Mouse (Mus musculus): Measurements from ENCODE around the gene Mlana. TPM values are rescaled to one million over a fixed set of nuclear protein-coding genes. Genes with fewer than 3 reads are reported as not detected.

The Mlana gene
- polyA plus RNA-seq, 1 experiment from 2014 or later: not detected

DNA sequence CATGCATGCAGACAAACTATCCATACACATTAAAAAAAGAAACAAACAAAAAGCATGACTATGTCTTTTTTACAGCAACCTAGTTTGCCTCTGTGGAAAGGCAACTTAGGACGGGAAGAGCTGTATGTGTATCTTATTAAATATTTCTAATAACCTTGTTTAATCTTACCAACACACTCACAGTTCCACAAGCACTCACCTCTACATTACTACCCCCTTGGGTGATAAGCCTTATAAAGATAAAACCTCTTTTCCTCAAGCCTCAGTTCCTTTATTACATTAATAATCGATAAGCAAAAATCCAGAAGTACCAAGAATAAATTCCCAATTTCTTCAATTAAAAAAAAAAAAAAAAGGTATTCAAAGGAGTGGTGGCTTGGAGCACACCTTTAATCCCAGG is 40.1 kb upstream of the Mlana start:
- Histone ChIP-seq H3K9ac (ENCODE audit: low read length) (no peak overlapping the region), H3K4me3 (ENCODE audit: low read depth, low read length) (no peak overlapping the region), H3K36me3 (ENCODE audit: control insufficient read depth, insufficient read depth, low read length) (no peaks in the 10 kb centered on the region), H3K4me2 (ENCODE audit: low read depth, severe bottlenecking) (no peak overlapping the region), H3K9me3 (ENCODE audit: control insufficient read depth, low read length) (no peaks in the 10 kb centered on the region), H3K27me3 (ENCODE audit: control insufficient read depth, insufficient read depth, low read length) (no peaks in the 10 kb centered on the region), H3K27ac (replicated peaks; ENCODE audit: low read depth, low read length) (no peak overlapping the region), H3K4me1 (ENCODE audit: control insufficient read depth, insufficient read depth, low read length) (0 out of 2 replicates have a peak, but pooled peaks cover 2% of the 10 kb centered on the region)
- 93% methylated on average over 2 of the region's 2 CpGs for WGBS
- ATAC-seq (ENCODE audit: insufficient number of reproducible peaks, low FRiP score, low TSS enrichment, low read depth) (no peak), DNase-seq (ENCODE audit: low spot score) (no peak)

DNA sequence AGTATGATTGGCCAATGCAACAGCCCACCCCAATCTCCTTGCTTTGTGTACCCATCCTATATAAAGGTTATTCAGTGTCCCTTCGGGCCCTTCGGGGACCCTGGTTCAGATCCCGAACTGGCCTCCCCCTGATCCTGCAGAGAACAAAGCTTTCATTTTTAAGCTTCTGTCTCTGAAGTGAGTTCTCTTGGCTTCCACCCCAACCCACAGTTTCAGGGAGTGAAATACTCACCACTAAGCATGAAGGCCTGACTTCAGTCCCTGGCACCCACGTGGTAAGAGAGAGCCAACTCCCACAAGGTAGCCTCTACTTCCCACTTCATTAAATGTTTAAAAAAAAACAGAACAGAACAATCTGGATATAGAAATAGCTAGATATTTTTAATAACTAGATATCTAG is 38.8 kb upstream of the Mlana start:
- ATAC-seq (ENCODE audit: insufficient number of reproducible peaks, low FRiP score, low TSS enrichment, low read depth): no peak
- Histone ChIP-seq H3K9me3 (ENCODE audit: control insufficient read depth, low read length) (no peaks in the 10 kb centered on the region), H3K4me1 (ENCODE audit: control insufficient read depth, insufficient read depth, low read length) (0 out of 2 replicates have a peak, but pooled peaks cover 2% of the 10 kb centered on the region), H3K4me3 (ENCODE audit: low read depth, low read length) (no peak overlapping the region), H3K36me3 (ENCODE audit: control insufficient read depth, insufficient read depth, low read length) (no peaks in the 10 kb centered on the region), H3K4me2 (ENCODE audit: low read depth, severe bottlenecking) (no peak overlapping the region), H3K27ac (replicated peaks; ENCODE audit: low read depth, low read length) (no peak overlapping the region), H3K27me3 (ENCODE audit: control insufficient read depth, insufficient read depth, low read length) (no peaks in the 10 kb centered on the region), H3K9ac (ENCODE audit: low read length) (no peak overlapping the region)
- WGBS: 92% methylated on average over 4 of the region's 4 CpGs
- no peak for DNase-seq (ENCODE audit: low spot score)

DNA sequence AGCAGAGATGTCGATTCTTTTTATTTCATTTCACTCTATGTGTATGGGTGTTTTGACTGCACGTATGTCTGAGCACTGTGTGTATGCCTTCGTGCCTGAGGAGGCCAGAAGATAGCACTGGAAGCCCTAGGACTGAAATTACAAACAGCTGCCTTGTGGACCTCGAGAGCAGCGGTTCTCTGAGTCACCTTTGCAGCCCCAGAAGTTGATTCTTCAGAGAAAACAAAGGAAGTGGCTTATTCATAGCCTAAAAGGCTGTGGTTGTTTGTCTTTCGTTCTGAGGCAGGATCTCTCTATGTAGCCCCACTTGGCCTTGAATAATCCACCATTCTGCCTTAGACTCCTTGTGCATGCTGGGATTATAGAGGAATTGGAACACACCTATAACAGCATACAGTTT is 37.9 kb upstream of the Mlana start:
- DNase-seq (ENCODE audit: low spot score): no peak
- Histone ChIP-seq H3K9ac (ENCODE audit: low read length) (no peak overlapping the region), H3K36me3 (ENCODE audit: control insufficient read depth, insufficient read depth, low read length) (no peaks in the 10 kb centered on the region), H3K27me3 (ENCODE audit: control insufficient read depth, insufficient read depth, low read length) (no peaks in the 10 kb centered on the region), H3K4me3 (ENCODE audit: low read depth, low read length) (no peak overlapping the region), H3K4me2 (ENCODE audit: low read depth, severe bottlenecking) (no peak overlapping the region), H3K9me3 (ENCODE audit: control insufficient read depth, low read length) (no peaks in the 10 kb centered on the region), H3K27ac (replicated peaks; ENCODE audit: low read depth, low read length) (no peak overlapping the region), H3K4me1 (ENCODE audit: control insufficient read depth, insufficient read depth, low read length) (0 out of 2 replicates have a peak, but pooled peaks cover 2% of the 10 kb centered on the region)
- 60% methylated on average over 6 of the region's 6 CpGs for WGBS
- ATAC-seq (ENCODE audit: insufficient number of reproducible peaks, low FRiP score, low TSS enrichment, low read depth): no peak

DNA sequence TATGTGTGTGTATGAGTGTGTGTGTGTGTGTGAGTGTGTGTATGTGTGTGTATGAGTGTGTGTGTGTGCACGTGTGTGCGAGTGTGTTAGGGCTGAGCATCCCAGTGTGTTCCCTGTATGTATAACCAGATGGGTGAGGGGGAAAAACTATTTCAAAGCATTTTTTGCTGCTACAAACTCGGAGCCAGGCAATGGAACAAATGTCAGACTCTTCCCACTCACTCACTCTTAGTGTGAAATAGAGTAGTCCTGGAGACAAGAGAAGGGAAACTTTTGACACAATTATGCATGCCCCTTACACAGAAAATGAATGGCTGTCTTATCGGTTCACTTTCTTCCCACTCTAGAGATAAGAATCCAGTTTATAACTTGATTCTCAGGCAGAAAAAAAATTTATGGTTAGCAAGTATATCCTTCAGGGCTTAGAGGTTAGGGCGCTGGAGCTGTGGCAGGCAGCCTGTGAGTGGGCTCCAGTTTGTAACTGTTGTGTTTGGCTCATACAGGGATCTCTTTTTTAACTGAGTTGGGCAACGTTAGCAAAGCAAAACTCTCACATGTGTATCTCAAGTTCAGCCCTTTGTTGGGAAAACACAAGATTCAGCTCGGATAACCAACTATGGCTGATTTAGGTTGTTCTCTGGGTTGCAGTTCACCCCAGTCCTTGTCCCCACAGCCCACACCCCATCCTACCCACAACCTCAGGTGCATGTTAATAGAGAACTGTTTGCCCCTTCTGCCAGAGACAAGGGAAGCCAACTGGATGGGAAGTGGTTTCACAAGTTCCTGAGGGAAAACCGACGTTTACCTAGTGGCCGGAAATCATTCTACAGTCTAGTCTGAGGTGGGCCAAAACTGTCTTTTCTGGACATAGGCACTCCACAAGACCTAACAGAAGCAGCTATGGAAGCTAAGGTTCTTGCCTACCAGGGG is 36.5 kb upstream of the Mlana start:
- Histone ChIP-seq H3K9ac (ENCODE audit: low read length) (no peak overlapping the region), H3K27ac (replicated peaks; ENCODE audit: low read depth, low read length) (no peak overlapping the region), H3K4me3 (ENCODE audit: low read depth, low read length) (no peak overlapping the region), H3K4me1 (ENCODE audit: control insufficient read depth, insufficient read depth, low read length) (0 out of 2 replicates have a peak, but pooled peaks cover 2% of the 10 kb centered on the region), H3K4me2 (ENCODE audit: low read depth, severe bottlenecking) (no peak overlapping the region), H3K27me3 (ENCODE audit: control insufficient read depth, insufficient read depth, low read length) (no peaks in the 10 kb centered on the region), H3K36me3 (ENCODE audit: control insufficient read depth, insufficient read depth, low read length) (no peaks in the 10 kb centered on the region), H3K9me3 (ENCODE audit: control insufficient read depth, low read length) (no peaks in the 10 kb centered on the region)
- no peak for ATAC-seq (ENCODE audit: insufficient number of reproducible peaks, low FRiP score, low TSS enrichment, low read depth)
- 84% methylated on average over 10 of the region's 10 CpGs for WGBS
- DNase-seq (ENCODE audit: low spot score): no peak

DNA sequence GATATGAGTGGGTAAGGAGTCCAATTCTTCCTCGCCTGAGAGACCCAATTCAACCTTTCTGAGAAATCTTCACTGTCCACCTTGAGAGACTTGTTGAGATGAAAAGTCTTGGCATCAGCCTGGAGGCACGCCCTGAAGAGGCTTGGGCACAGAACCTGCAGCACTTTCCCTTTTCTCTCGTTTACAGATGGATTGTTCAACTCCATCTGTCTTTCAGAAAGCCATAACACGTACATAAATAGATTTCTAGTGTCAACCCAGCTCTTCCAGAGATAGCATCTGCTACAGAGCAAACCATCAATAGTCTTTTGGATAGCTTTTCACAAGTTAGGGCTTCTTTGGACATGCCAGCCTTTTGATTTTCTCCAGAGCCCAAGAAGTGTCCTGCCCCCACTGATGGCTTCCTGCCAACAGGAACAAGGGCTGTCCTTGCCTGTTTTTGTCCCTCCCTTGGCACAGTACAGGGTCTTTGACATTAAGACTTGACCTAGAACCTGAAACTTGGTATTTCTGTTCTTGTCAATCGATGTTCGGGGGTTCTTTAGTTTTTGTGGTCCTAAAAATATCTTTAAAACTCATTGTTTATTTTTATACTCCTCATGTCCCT is 35.5 kb upstream of the Mlana start:
- Histone ChIP-seq H3K27ac (replicated peaks; ENCODE audit: low read depth, low read length) (no peak overlapping the region), H3K36me3 (ENCODE audit: control insufficient read depth, insufficient read depth, low read length) (no peaks in the 10 kb centered on the region), H3K27me3 (ENCODE audit: control insufficient read depth, insufficient read depth, low read length) (no peaks in the 10 kb centered on the region), H3K4me3 (ENCODE audit: low read depth, low read length) (no peak overlapping the region), H3K4me2 (ENCODE audit: low read depth, severe bottlenecking) (no peak overlapping the region), H3K9ac (ENCODE audit: low read length) (no peak overlapping the region), H3K4me1 (ENCODE audit: control insufficient read depth, insufficient read depth, low read length) (peaks cover 4% of the 10 kb centered on the region; the same call in 1 of the 2 replicates), H3K9me3 (ENCODE audit: control insufficient read depth, low read length) (no peaks in the 10 kb centered on the region)
- ATAC-seq (ENCODE audit: insufficient number of reproducible peaks, low FRiP score, low TSS enrichment, low read depth): no peak
- DNase-seq (ENCODE audit: low spot score): no peak
- WGBS: 87% methylated on average over 6 of the region's 6 CpGs

DNA sequence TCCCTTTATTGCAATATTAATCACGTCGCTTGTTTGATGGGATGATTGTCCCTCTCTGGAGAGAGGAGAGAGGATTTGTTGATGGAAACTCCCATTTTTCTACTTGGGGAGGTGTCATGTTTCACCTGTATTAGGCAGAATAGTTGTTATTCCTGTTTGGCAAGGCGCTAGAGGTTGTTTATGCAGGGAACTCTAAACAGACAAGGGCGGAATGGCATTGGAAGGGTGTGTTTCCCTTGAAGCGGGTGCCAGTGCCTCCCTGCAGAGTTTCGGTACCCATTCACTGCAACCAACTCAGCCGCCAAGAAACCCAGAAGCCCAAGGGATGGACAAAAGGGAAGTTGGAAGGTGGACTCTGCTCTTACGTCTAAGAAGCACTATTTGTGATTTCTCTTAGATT is 33.8 kb upstream of the Mlana start:
- ATAC-seq (ENCODE audit: insufficient number of reproducible peaks, low FRiP score, low TSS enrichment, low read depth): no peak
- Histone ChIP-seq H3K4me1 (ENCODE audit: control insufficient read depth, insufficient read depth, low read length) (peaks cover 5% of the 10 kb centered on the region; the same call in 1 of the 2 replicates), H3K9ac (ENCODE audit: low read length) (no peak overlapping the region), H3K4me3 (ENCODE audit: low read depth, low read length) (no peak overlapping the region), H3K27me3 (ENCODE audit: control insufficient read depth, insufficient read depth, low read length) (no peaks in the 10 kb centered on the region), H3K4me2 (ENCODE audit: low read depth, severe bottlenecking) (no peak overlapping the region), H3K9me3 (ENCODE audit: control insufficient read depth, low read length) (no peaks in the 10 kb centered on the region), H3K27ac (replicated peaks; ENCODE audit: low read depth, low read length) (no peak overlapping the region), H3K36me3 (ENCODE audit: control insufficient read depth, insufficient read depth, low read length) (no peaks in the 10 kb centered on the region)
- WGBS: 63% methylated on average over 8 of the region's 8 CpGs
- no peak for DNase-seq (ENCODE audit: low spot score)

DNA sequence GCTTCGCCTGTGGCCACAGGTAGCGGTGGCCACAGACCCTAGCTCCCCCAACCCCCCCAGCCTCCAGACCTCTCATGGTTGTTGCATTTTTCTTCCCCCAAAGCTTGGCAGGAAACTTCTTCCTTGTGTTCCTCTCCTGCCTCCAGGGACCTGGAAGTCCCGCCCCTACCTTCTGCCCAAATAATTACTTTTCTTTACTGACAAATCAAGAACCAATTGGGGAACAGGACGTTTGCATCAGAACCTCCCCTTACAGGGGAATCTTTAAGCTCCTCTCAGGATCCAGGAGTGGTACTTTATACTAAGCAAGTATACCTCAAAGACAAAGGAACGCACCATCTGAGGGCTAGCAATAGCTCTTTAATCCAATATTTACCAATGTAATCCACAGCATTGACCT is 32.7 kb upstream of the Mlana start:
- H3K4me2 ChIP-seq (ENCODE audit: low read depth, severe bottlenecking): no peak overlapping the region
- ATAC-seq (ENCODE audit: insufficient number of reproducible peaks, low FRiP score, low TSS enrichment, low read depth) (no peak), DNase-seq (ENCODE audit: low spot score) (no peak)
- H3K4me3 ChIP-seq (ENCODE audit: low read depth, low read length): no peak overlapping the region
- peaks cover 5% of the 10 kb centered on the region; the same call in 1 of the 2 replicates for H3K4me1 ChIP-seq (ENCODE audit: control insufficient read depth, insufficient read depth, low read length)
- H3K9me3 ChIP-seq (ENCODE audit: control insufficient read depth, low read length): no peaks in the 10 kb centered on the region
- no peaks in the 10 kb centered on the region for H3K36me3 ChIP-seq (ENCODE audit: control insufficient read depth, insufficient read depth, low read length)
- no peak overlapping the region for H3K9ac ChIP-seq (ENCODE audit: low read length)
- 84% methylated on average over 5 of the region's 5 CpGs for WGBS
- H3K27me3 ChIP-seq (ENCODE audit: control insufficient read depth, insufficient read depth, low read length): no peaks in the 10 kb centered on the region
- no peak overlapping the region for H3K27ac ChIP-seq (replicated peaks; ENCODE audit: low read depth, low read length)

DNA sequence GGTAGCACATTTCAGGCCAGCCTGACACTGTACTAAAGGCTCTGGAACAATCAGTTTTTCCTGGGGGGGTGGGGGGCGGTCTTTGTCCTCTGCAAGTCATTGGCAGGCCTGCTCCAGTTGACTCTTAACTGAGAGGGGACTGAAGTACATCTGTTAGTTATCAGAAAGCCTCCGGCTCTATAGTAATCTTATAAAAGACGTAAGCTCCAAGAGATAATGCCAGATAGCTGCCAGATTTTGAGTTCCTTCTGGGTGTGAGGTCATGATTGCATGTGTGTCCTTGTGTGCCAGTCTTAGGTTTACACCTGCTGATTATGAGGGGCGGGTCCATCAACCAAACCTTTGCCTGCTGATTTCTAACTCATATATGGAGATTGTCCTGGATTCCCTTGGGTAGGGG is 31.5 kb upstream of the Mlana start:
- Histone ChIP-seq H3K27ac (replicated peaks; ENCODE audit: low read depth, low read length) (no peak overlapping the region), H3K9ac (ENCODE audit: low read length) (no peak overlapping the region), H3K36me3 (ENCODE audit: control insufficient read depth, insufficient read depth, low read length) (no peaks in the 10 kb centered on the region), H3K27me3 (ENCODE audit: control insufficient read depth, insufficient read depth, low read length) (no peaks in the 10 kb centered on the region), H3K4me2 (ENCODE audit: low read depth, severe bottlenecking) (no peak overlapping the region), H3K9me3 (ENCODE audit: control insufficient read depth, low read length) (no peaks in the 10 kb centered on the region), H3K4me3 (ENCODE audit: low read depth, low read length) (no peak overlapping the region), H3K4me1 (ENCODE audit: control insufficient read depth, insufficient read depth, low read length) (peaks cover 5% of the 10 kb centered on the region; the same call in 1 of the 2 replicates)
- ATAC-seq (ENCODE audit: insufficient number of reproducible peaks, low FRiP score, low TSS enrichment, low read depth) (no peak), DNase-seq (ENCODE audit: low spot score) (no peak)
- 75% methylated on average over 4 of the region's 4 CpGs for WGBS
